Mouse (Mus musculus): ENCODE measurements around the gene Acadvl. TPM values are rescaled to one million over a fixed set of nuclear protein-coding genes. Genes with fewer than 3 reads are reported as not detected.
"Not testable (repeated sequence)": the region's sequence is repeated elsewhere in the genome, so short reads cannot be mapped to it uniquely, and the experiment has no call there.

The Acadvl gene
- polyA plus RNA-seq, 1 experiment, result 92.8 TPM

GRCm38 (mm10) chr11:70029130-70029801, 14.1 kb upstream of the Acadvl start:
- 2% methylated on average over 20 of the region's 20 CpGs for WGBS
- no peak for DNase-seq (ENCODE audit: low read depth, low spot score)

GRCm38 (mm10) chr11:70028401-70029129, 13.4 kb upstream of the Acadvl start:
- no peak for DNase-seq (ENCODE audit: low read depth, low spot score)
- 20% methylated on average over 12 of the region's 12 CpGs for WGBS

DNA sequence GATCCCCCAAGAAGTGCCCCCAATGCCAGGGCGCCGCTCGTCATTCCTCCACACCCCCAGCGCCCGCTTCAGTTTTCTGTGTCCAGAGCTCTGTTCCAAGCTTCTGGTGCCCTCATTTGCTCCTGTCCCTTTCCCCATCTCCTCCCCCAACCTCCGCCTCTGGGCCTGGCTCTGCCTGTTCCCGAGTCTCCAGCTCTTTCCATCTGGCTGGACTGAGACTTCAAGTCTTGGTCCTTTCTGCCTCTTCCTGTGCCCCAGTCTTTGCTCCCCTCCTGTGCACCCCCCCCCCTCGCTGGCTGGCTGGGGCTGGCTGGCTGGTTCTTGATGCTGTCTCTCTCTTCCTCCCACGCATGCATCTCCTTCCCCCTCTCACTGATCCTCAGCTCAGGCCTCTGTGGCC, 12.2 kb upstream of the Acadvl start:
- no peak for DNase-seq (ENCODE audit: low read depth, low spot score)
- WGBS, result 41% methylated on average over 9 of the region's 9 CpGs

DNA sequence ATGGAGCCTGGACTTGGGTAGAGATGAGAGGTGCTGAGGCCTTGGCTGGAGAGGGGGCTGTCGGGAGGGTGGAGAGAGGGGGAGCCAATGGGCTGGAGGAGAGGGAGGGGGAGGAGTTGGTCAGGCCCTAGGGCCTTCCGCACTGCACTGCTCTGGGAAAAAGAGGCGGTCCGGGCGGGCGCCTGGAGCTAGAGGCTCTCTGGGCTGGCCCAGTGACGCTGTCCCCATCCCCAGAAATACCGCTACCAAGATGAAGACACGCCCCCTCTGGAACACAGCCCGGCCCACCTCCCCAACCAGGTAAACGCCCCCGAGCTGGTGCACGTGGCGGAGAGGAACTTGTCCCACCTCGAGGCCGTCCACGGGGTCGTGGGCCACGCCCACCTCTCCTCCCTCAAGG, 11.5 kb upstream of the Acadvl start:
- DNase-seq (ENCODE audit: low read depth, low spot score), result no peak
- WGBS, result 12% methylated on average over 19 of the region's 19 CpGs

- no peak for DNase-seq (ENCODE audit: low read depth, low spot score)
- 23% methylated on average over 6 of the region's 6 CpGs for WGBS
These were observed 8.9 kb upstream of the Acadvl start for GRCm38 (mm10) chr11:70024151-70024514.

GRCm38 (mm10) chr11:70023481-70024150, 8.4 kb upstream of the Acadvl start:
- 12% methylated on average over 23 of the region's 29 CpGs for WGBS
- no peak for DNase-seq (ENCODE audit: low read depth, low spot score)

DNA sequence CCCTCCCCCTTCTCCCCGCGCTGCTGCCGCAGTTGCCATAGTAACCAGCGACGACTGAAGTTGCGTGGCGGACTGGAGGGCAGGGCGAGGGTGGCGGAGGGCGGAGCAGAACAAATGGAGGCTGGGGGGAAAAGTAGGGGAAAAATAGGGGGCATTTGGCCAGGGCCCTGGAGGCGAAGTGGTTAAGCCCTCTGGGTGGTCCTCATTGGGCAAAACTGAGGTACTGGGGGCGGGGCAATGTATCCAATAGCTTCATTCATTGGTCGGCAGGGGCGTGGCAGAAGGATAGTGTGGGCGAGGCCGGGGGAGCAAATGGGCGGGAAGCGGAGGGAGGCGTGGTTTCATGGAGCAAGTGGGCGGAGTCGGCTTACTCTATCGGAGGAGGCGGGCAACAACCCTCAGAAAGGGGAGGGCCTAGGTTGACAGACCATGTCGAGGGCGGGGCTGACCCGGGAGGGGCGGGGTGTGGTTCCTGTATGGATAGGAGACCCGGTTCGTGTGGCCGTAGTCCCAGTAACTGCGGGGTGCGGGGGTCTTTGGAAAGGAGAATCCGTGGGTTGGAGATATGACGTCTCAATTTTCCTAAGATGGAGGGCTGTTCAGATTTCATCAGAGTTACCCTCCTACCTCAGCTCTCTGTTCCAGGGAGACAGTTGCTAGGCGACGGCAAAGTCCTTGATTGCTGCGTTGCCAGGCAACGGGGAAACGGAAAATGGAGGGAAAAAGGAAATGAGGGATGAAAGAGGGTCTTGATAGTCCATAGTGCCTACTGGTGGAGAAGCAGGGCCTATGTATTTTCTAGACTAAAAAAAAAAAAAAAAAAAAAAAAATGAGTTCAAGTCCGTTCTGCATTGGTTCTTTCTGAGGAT, 6.3 kb upstream of the Acadvl start:
- peak; percentile 73 for DNase-seq (ENCODE audit: low read depth, low spot score)
- WGBS, result 1% methylated on average over 40 of the region's 40 CpGs

GRCm38 (mm10) chr11:70020731-70021263, 5.6 kb upstream of the Acadvl start:
- peak; percentile 60 for DNase-seq (ENCODE audit: low read depth, low spot score)
- WGBS, result 1% methylated on average over 8 of the region's 8 CpGs

GRCm38 (mm10) chr11:70020022-70020631, 4.9 kb upstream of the Acadvl start:
- WGBS, result 27% methylated on average over 8 of the region's 8 CpGs
- no peak for DNase-seq (ENCODE audit: low read depth, low spot score)

GRCm38 (mm10) chr11:70019495-70020021, 4.3 kb upstream of the Acadvl start:
- DNase-seq (ENCODE audit: low read depth, low spot score), result no peak
- WGBS, result 56% methylated on average over 2 of the region's 2 CpGs

DNA sequence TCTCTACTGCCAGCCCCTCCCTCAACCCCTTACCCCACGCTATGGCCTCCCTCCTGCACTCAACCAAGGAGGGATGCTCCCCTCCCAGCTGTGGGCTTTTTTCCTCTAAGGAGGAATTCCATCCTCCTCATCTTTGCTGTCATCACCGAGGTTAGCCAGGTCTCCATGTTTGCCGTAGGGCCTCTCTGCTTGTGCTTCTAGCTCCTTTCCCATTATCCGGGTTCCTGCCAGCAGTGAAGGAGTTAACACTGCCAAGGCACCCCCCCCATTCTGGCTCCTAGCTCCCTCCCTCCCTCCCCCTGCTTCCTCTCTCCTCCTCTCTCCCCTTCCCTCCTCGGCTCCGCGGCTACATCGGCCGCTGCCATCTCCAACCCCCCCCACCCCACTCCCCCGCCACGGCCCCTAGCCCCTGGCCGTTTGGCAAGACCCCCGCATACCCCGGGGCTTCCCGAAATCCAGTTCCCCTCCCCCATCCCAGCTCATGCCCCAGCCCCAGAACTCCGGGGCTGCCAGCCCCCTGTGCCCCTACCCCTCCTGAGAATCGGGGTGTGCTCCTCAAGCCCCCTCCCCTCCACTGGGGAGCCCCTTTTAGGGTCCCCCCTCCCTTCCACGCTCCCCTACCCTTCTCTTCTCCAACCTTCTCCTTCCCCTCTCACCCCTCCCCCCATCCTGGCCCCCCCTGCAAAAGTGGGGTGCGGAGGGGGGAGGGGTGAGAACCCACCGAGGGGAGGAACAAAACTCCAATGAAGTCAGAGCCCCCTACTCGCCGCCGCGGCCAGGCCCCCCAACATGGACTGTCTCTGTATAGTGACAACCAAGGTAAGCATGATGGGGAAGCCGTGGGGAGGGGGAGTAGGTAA, 3.1 kb upstream of the Acadvl start:
- WGBS, result 5% methylated on average over 25 of the region's 25 CpGs
- DNase-seq (ENCODE audit: low read depth, low spot score), result no peak

DNA sequence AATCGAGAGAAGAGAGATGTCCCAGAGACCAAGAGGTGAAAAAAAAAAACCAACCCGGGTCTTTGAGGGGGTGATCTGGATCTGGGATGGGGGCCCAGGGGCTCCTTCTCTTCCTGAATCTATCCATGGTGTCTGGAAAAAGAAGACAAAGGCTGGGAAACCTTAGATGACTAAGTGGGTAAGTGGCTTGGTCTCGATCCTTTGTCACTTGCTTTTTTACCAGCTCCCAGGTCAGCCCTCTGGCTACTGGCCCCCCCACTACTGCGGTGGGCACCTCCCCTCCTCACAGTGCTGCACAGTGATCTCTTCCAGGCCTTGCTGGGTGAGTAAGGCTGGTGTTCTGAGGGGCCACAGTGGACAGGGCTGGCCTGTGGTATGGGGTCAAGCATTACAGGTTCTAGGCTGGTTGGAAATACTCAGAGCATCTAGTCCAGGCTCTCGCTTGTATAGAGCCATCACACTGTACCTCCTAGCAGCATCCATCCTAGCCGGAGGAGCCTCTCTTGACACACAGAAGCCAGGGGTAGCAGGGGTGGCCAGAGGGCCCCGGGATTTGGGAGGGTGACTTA, 2.1 kb upstream of the Acadvl start:
- 54% methylated on average over 7 of the region's 7 CpGs for WGBS
- DNase-seq (ENCODE audit: low read depth, low spot score), result no peak

- WGBS, result 85% methylated on average over 3 of the region's 3 CpGs
- DNase-seq (ENCODE audit: low read depth, low spot score), result no peak
These were observed 1.5 kb upstream of the Acadvl start, which contains the start of gene Dlg4 for GRCm38 (mm10) chr11:70016669-70017068. Gene Dlg4, plus strand, starts transcription at chr11:70016942.

- WGBS, result 80% methylated on average over 2 of the region's 2 CpGs
- DNase-seq (ENCODE audit: low read depth, low spot score), result not testable (repeated sequence)
These were observed 966 bp upstream of the Acadvl start for GRCm38 (mm10) chr11:70016177-70016576.

DNA sequence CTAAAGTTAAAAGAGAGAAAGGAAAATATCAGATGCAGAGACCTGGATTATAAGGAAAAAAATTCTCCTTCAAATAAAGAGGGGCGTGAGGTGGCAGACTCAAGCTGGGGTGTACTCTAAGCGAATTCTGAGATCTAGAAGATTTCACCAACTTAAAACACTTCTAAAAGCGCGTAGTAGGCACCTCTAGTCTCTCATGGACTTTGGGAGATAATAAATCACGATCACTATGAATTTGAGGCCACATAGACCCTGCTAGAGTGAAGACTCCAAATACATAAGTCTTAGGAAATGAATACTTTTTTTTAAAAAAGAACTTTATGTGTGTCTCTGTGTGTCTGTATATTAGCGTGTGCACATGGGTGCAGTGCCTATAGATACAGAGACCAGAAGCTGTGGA, 466 bp upstream of the Acadvl start:
- 61% methylated on average over 6 of the region's 6 CpGs for WGBS
- DNase-seq (ENCODE audit: low read depth, low spot score), result no peak

GRCm38 (mm10) chr11:70014051-70014450, 1.2 kb downstream of the Acadvl start:
- DNase-seq (ENCODE audit: low read depth, low spot score), result no peak
- 68% methylated on average over 5 of the region's 5 CpGs for WGBS

DNA sequence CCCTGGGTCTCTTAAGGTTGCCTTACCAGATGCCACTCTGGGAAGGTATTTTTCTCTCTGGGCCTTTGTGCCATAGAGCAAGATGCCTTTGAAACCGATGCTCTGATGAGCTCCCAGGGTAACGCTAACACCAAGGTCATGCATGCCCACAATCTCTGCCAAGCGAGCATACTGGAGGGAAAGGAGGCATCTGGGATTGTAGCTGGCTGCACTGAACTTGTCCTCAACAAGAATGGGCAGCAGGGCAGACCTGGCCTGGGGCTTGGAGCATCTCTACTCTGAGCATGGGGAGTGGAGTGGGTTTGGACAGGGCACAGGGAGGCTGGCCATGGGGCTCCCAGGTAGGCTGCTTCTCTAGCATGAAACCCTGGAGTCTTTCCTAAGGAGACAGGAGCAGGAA, 1.8 kb downstream of the Acadvl start:
- DNase-seq (ENCODE audit: low read depth, low spot score), result no peak
- 93% methylated on average over 3 of the region's 3 CpGs for WGBS

DNA sequence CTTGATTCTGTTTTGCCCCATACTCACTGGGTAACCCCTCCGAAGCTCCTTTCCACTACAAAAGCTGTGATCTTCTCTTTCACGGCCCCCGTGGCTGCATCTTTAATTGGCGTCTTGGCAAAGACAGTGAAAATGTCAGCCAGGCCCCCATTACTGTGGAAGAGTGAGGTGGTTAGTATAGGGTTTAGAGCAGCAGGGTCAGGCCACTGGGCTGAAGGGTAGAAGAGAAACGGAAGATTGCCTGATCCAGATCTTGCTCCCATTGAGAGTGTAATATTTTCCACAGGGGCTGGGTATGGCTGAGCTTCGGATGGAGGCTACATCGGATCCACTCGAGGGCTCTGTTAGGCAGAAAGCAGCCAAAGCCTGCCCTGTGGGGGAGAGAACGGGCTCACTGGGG, 2.3 kb downstream of the Acadvl start:
- 84% methylated on average over 9 of the region's 9 CpGs for WGBS

More for the DNA sequence above, 2.3 kb downstream of the Acadvl start:
- DNase-seq (ENCODE audit: low read depth, low spot score), result no peak

Measured in large intestine, adult 2 months (tissue).